Mouse (Mus musculus) heart, postnatal 0 days (tissue): ENCODE results near the gene Gm7544. TPM values are rescaled to one million over a fixed set of nuclear protein-coding genes. Genes with fewer than 3 reads are reported as not detected.

Source experiments
- ATAC-seq: fragments of 200-750 bp; cut with Nextera tagmentation; 2 replicates; pipeline ENCODE4 v1.8.0; 2017; ENCODE audit warnings: low read depth, moderate number of reproducible peaks, moderate library complexity; ENCODE audit not compliant: insufficient read depth
- DNase-seq: peaks from one replicate; pipeline ENCODE4 v3.0.0-alpha.2; 2016; ENCODE audit warnings: low spot score
- H3K27ac ChIP-seq: fragments of 300-500 bp; sonication (generic); 2 replicates; pipeline ENCODE4 v1.5.1; 2014; ENCODE audit warnings: low read depth, mild to moderate bottlenecking
- H3K27me3 ChIP-seq: fragments of 300-500 bp; sonication (generic); 2 replicates; pipeline ENCODE4 v1.6.1; 2014; ENCODE audit warnings: low read length, mixed read lengths; ENCODE audit not compliant: control insufficient read depth, insufficient read depth
- H3K36me3 ChIP-seq: fragments of 300-500 bp; sonication (generic); replicated peaks from 2 replicates; pipeline ENCODE4 v1.6.1; 2014; ENCODE audit warnings: low read length, mixed read lengths; ENCODE audit not compliant: control insufficient read depth, insufficient read depth
- H3K4me1 ChIP-seq: fragments of 300-500 bp; sonication (generic); 2 replicates; pipeline ENCODE4 v1.6.1; 2014; ENCODE audit warnings: antibody characterized with exemption; ENCODE audit not compliant: control insufficient read depth, insufficient read depth
- H3K4me2 ChIP-seq: fragments of 300-500 bp; sonication (generic); 2 replicates; pipeline ENCODE4 v1.6.1; 2014; ENCODE audit warnings: low read depth, mild to moderate bottlenecking, low read length, moderate library complexity
- H3K4me3 ChIP-seq: fragments of 300-500 bp; sonication (generic); 2 replicates; pipeline ENCODE4 v1.5.1; 2014; ENCODE audit warnings: low read depth, low read length
- H3K9ac ChIP-seq: fragments of 300-500 bp; sonication (generic); replicated peaks from 2 replicates; pipeline ENCODE4 v1.6.1; 2014; ENCODE audit warnings: low read depth, low read length, mixed read lengths
- H3K9me3 ChIP-seq: fragments of 300-500 bp; sonication (generic); replicated peaks from 2 replicates; pipeline ENCODE4 v1.6.1; 2016; ENCODE audit warnings: low read length; ENCODE audit not compliant: control insufficient read depth
- CTCF ChIP-seq: IDR thresholded peaks from 2 replicates; pipeline ENCODE4 v1.5.1; 2016; ENCODE audit warnings: antibody characterized with exemption, control low read depth, low read depth
- EP300 ChIP-seq: IDR thresholded peaks from 2 replicates; pipeline ENCODE4 v1.6.1; 2016; ENCODE audit warnings: antibody characterized with exemption, low read depth
- WGBS: fragments of 180-500 bp; shearing (Covaris S2); extraction: QIAGEN DNeasy Blood & Tissue Kit; methylation state at CpG from one replicate; pipeline ENCODE4 v1.1.7; 2014; 5-methylcytosine and 5-hydroxymethylcytosine counted together
- polyA plus RNA-seq: library from polyadenylated mRNA; unstranded; fragments of >200 nt; fragmentation: Nextera tagmentation; extraction: Ambion mirVana; gene quantifications from 2 replicates; pipeline ENCODE4 v1.2.1, GENCODE M21; 2015
- total RNA-seq: library from RNA; depleted of rRNA; stranded (reverse); fragments of >200 nt; gene quantifications from 2 replicates; pipeline ENCODE4 v1.2.3, GENCODE M21; 2014; ENCODE audit warnings: low replicate concordance; rRNA removed

Gene Gm7544
- total and polyA plus RNA-seq, 2 experiments from 2014 or later = not detected

DNA sequence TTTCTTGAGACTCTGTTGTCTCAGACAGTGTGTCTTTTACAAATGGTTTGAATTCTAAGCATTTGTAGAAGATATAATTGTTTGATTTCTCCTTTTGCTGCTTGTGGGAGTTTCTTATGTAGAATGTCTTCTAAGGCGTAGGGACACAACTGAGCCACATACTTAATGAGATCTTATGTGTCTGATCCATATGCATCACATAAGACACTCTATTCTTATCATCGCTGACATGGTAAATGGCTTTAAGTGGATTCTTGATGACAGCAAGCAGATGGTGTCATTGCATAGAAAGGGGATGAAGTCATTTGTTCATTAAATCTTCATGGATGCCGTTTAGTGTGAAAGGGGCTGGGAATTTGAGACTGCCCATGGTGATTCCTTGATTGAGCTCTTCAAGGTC is 49.9 kb downstream of the Gm7544 start:
- Histone ChIP-seq H3K4me3 (no peak overlapping the region), H3K4me1 (no peaks in the 10 kb centered on the region), H3K9me3 (no peaks in the 10 kb centered on the region), H3K9ac (no peak overlapping the region), H3K27ac (no peak overlapping the region), H3K36me3 (peaks cover 21% of the 10 kb centered on the region), H3K4me2 (no peak overlapping the region), H3K27me3 (no peaks in the 10 kb centered on the region)
- no peak for DNase-seq
- WGBS = 48% methylated on average over 3 of the region's 3 CpGs
- ATAC-seq = no peak
- TF ChIP-seq CTCF = no peak
- TF ChIP-seq EP300 = no peak

Other genes with a start within 250 kb of the Gm7544 start
- gene Mff, start 231.1 kb downstream of the Gm7544 start, total RNA-seq = 211 and 306 TPM in 2 replicates
- gene Mff, start 231.1 kb downstream of the Gm7544 start, polyA plus RNA-seq = 259 and 270 TPM in 2 replicates
- not detected in 2 replicates for gene Tm4sf20, start 187.6 kb downstream of the Gm7544 start, total RNA-seq
- gene Tm4sf20, start 187.6 kb downstream of the Gm7544 start, polyA plus RNA-seq = 0.14 TPM in 1 of 2 replicates, not detected in the other
- not detected in 2 replicates for gene Gm47791, start 184.8 kb downstream of the Gm7544 start, total RNA-seq
- gene Gm47791, start 184.8 kb downstream of the Gm7544 start, polyA plus RNA-seq = not detected in 2 replicates
- gene Agfg1, start 116.5 kb downstream of the Gm7544 start, total RNA-seq = 71.0 and 78.8 TPM in 2 replicates
- gene Agfg1, start 116.5 kb downstream of the Gm7544 start, polyA plus RNA-seq = 18.5 and 18.6 TPM in 2 replicates
- not detected in 2 replicates for gene A030005L19Rik, start 42.7 kb downstream of the Gm7544 start, total RNA-seq
- gene A030005L19Rik, start 42.7 kb downstream of the Gm7544 start, polyA plus RNA-seq = 0.15 TPM in 1 of 2 replicates, not detected in the other
- gene A030014E15Rik, start 31.1 kb downstream of the Gm7544 start, total RNA-seq = not detected in 2 replicates
- not detected in 2 replicates for gene A030014E15Rik, start 31.1 kb downstream of the Gm7544 start, polyA plus RNA-seq
- gene Gm6217, start 24.6 kb downstream of the Gm7544 start, total RNA-seq = not detected in 2 replicates
- not detected in 2 replicates for gene Gm6217, start 24.6 kb downstream of the Gm7544 start, polyA plus RNA-seq
- not detected in 2 replicates for gene A030003K21Rik, start 12.6 kb downstream of the Gm7544 start, total RNA-seq
- gene A030003K21Rik, start 12.6 kb downstream of the Gm7544 start, polyA plus RNA-seq = not detected in 2 replicates
- not detected in 2 replicates for gene Gm47955, start 4.3 kb upstream of the Gm7544 start, total RNA-seq
- gene Gm47955, start 4.3 kb upstream of the Gm7544 start, polyA plus RNA-seq = not detected in 2 replicates
- not detected in 2 replicates for gene Gm47959, start 44.5 kb upstream of the Gm7544 start, total RNA-seq
- not detected in 2 replicates for gene Gm47959, start 44.5 kb upstream of the Gm7544 start, polyA plus RNA-seq
- gene Slc19a3, start 82.4 kb upstream of the Gm7544 start, total RNA-seq = 8.2 TPM in 2 replicates
- 1.6 TPM in 2 replicates for gene Slc19a3, start 82.4 kb upstream of the Gm7544 start, polyA plus RNA-seq
- not detected in 2 replicates for gene Krtap28-10, start 86.5 kb upstream of the Gm7544 start, total RNA-seq
- not detected in 2 replicates for gene Krtap28-10, start 86.5 kb upstream of the Gm7544 start, polyA plus RNA-seq
- not detected in 2 replicates for gene Gm47969, start 88.9 kb upstream of the Gm7544 start, total RNA-seq
- not detected in 2 replicates for gene Gm47969, start 88.9 kb upstream of the Gm7544 start, polyA plus RNA-seq
- not detected in 2 replicates for gene A030005K14Rik, start 103.4 kb upstream of the Gm7544 start, total RNA-seq
- gene A030005K14Rik, start 103.4 kb upstream of the Gm7544 start, polyA plus RNA-seq = not detected in 2 replicates
- gene Krtap28-13, start 104.9 kb upstream of the Gm7544 start, total RNA-seq = not detected in 2 replicates
- not detected in 2 replicates for gene Krtap28-13, start 104.9 kb upstream of the Gm7544 start, polyA plus RNA-seq
- not detected in 2 replicates for gene Ccl20, start 160.8 kb upstream of the Gm7544 start, total RNA-seq
- 0.15 TPM in 1 of 2 replicates, not detected in the other for gene Ccl20, start 160.8 kb upstream of the Gm7544 start, polyA plus RNA-seq
- gene Daw1, start 203.7 kb upstream of the Gm7544 start, total RNA-seq = not detected in 2 replicates
- 0.16 TPM in 1 of 2 replicates, not detected in the other for gene Daw1, start 203.7 kb upstream of the Gm7544 start, polyA plus RNA-seq